Mouse (Mus musculus) heart, embryonic 12.5 days (tissue): ENCODE data around the gene Gm26897. TPM values are rescaled to one million over a fixed set of nuclear protein-coding genes. Genes with fewer than 3 reads are reported as not detected.

Experiments
- ATAC-seq: fragments of 200-750 bp; cut with Nextera tagmentation; 2 replicates; pipeline ENCODE4 v1.8.0; 2017; ENCODE audit warnings: moderate TSS enrichment, moderate library complexity; ENCODE audit not compliant: insufficient number of reproducible peaks, low FRiP score
- H3K27ac ChIP-seq: fragments of 300-500 bp; sonication (generic); 2 replicates; pipeline ENCODE4 v1.5.1; 2016; ENCODE audit warnings: mild to moderate bottlenecking, moderate library complexity; ENCODE audit not compliant: poor library complexity, severe bottlenecking
- H3K27me3 ChIP-seq: fragments of 300-500 bp; sonication (generic); replicated peaks from 2 replicates; pipeline ENCODE4 v1.6.1; 2016; ENCODE audit warnings: mild to moderate bottlenecking, moderate library complexity
- H3K36me3 ChIP-seq: fragments of 300-500 bp; sonication (generic); 2 replicates; pipeline ENCODE4 v1.6.1; 2016; ENCODE audit warnings: mild to moderate bottlenecking, moderate library complexity
- H3K4me1 ChIP-seq: fragments of 300-500 bp; sonication (generic); replicated peaks from 2 replicates; pipeline ENCODE4 v1.6.1; 2016; ENCODE audit warnings: mild to moderate bottlenecking
- H3K4me2 ChIP-seq: fragments of 300-500 bp; sonication (generic); 2 replicates; pipeline ENCODE4 v1.6.1; 2016; ENCODE audit warnings: mild to moderate bottlenecking, moderate library complexity
- H3K4me3 ChIP-seq: fragments of 300-500 bp; sonication (generic); 2 replicates; pipeline ENCODE4 v1.5.1; 2016; ENCODE audit warnings: mild to moderate bottlenecking
- H3K9ac ChIP-seq: fragments of 300-500 bp; sonication (generic); 2 replicates; pipeline ENCODE4 v1.6.1; 2016; ENCODE audit warnings: mild to moderate bottlenecking, moderate library complexity
- H3K9me3 ChIP-seq: fragments of 300-500 bp; sonication (generic); replicated peaks from 2 replicates; pipeline ENCODE4 v1.6.1; 2016; ENCODE audit warnings: mild to moderate bottlenecking, moderate library complexity
- WGBS: fragments of 180-500 bp; shearing (Covaris S2); methylation state at CpG from one replicate; pipeline ENCODE4 v1.1.7; 2016; 5-methylcytosine and 5-hydroxymethylcytosine counted together
- polyA plus RNA-seq: library from polyadenylated mRNA; unstranded; fragments of >200 nt; fragmentation: Nextera tagmentation; extraction: Ambion mirVana; gene quantifications from 2 replicates; pipeline ENCODE4 v1.2.1, GENCODE M21; 2016

The Gm26897 gene
- polyA plus RNA-seq, 1 experiment from 2014 or later: not detected

GRCm38 (mm10) chr5:111772591-111773406, 39.1 kb downstream of the Gm26897 start:
- Histone ChIP-seq H3K27ac (peak overlapping the region; percentile 16; the same call in 1 of the 2 replicates), H3K4me1 (peaks cover 39% of the 10 kb centered on the region), H3K9ac (0 out of 2 replicates have a peak overlapping the region, but pooled peaks have one; percentile 34), H3K27me3 (no peaks in the 10 kb centered on the region), H3K4me3 (no peak overlapping the region), H3K36me3 (no peaks in the 10 kb centered on the region), H3K4me2 (no peak overlapping the region), H3K9me3 (no peaks in the 10 kb centered on the region)
- 51% methylated on average over 13 of the region's 13 CpGs for WGBS
- ATAC-seq: no peak

GRCm38 (mm10) chr5:111773407-111773733, 39.6 kb downstream of the Gm26897 start:
- no peaks in the 10 kb centered on the region for H3K27me3 ChIP-seq
- 58% methylated on average over 5 of the region's 5 CpGs for WGBS
- H3K27ac ChIP-seq: 0 out of 2 replicates have a peak overlapping the region, but pooled peaks have one; percentile 16
- no peaks in the 10 kb centered on the region for H3K9me3 ChIP-seq
- ATAC-seq: no peak
- H3K4me3 ChIP-seq: no peak overlapping the region
- no peak overlapping the region for H3K9ac ChIP-seq
- no peak overlapping the region for H3K4me2 ChIP-seq
- no peaks in the 10 kb centered on the region for H3K36me3 ChIP-seq
- H3K4me1 ChIP-seq: peaks cover 42% of the 10 kb centered on the region

GRCm38 (mm10) chr5:111776246-111776645, 42.5 kb downstream of the Gm26897 start:
- Histone ChIP-seq H3K4me3 (no peak overlapping the region), H3K27ac (no peak overlapping the region), H3K4me1 (peaks cover 33% of the 10 kb centered on the region), H3K9me3 (no peaks in the 10 kb centered on the region), H3K9ac (no peak overlapping the region), H3K36me3 (no peaks in the 10 kb centered on the region), H3K4me2 (no peak overlapping the region), H3K27me3 (no peaks in the 10 kb centered on the region)
- ATAC-seq: no peak
- WGBS: 86% methylated on average over 6 of the region's 6 CpGs

- Histone ChIP-seq H3K36me3 (no peaks in the 10 kb centered on the region), H3K4me2 (no peak overlapping the region), H3K27ac (no peak overlapping the region), H3K27me3 (no peaks in the 10 kb centered on the region), H3K4me3 (no peak overlapping the region), H3K4me1 (peaks cover 21% of the 10 kb centered on the region), H3K9me3 (no peaks in the 10 kb centered on the region), H3K9ac (no peak overlapping the region)
- ATAC-seq: no peak
- 60% methylated on average over 5 of the region's 5 CpGs for WGBS
Observed at GRCm38 (mm10) chr5:111778093-111778492, 44.4 kb downstream of the Gm26897 start.

GRCm38 (mm10) chr5:111779776-111780485, 46.2 kb downstream of the Gm26897 start:
- WGBS: 84% methylated on average over 10 of the region's 10 CpGs
- Histone ChIP-seq H3K4me2 (no peak overlapping the region), H3K27me3 (no peaks in the 10 kb centered on the region), H3K27ac (no peak overlapping the region), H3K36me3 (no peaks in the 10 kb centered on the region), H3K9ac (no peak overlapping the region), H3K4me3 (no peak overlapping the region), H3K9me3 (no peaks in the 10 kb centered on the region), H3K4me1 (peaks cover 6% of the 10 kb centered on the region; the same call in 1 of the 2 replicates)
- ATAC-seq: no peak
